Mouse (Mus musculus): ENCODE measurements around the gene Ssbp3. TPM values are rescaled to one million over a fixed set of nuclear protein-coding genes. Genes with fewer than 3 reads are reported as not detected.

Ssbp3 gene
- polyA plus RNA-seq, 1 experiment from 2014 or later, result 31.5 TPM

- Histone ChIP-seq H3K4me2 (ENCODE audit: low read depth, low read length) (no peak overlapping the region), H3K27ac (ENCODE audit: low read length) (no peak overlapping the region), H3K27me3 (ENCODE audit: control insufficient read depth, insufficient read depth, low read depth, low read length) (no peaks in the 10 kb centered on the region), H3K36me3 (ENCODE audit: control insufficient read depth, insufficient read depth) (no peaks in the 10 kb centered on the region), H3K9me3 (replicated peaks; ENCODE audit: control insufficient read depth, low read length) (no peaks in the 10 kb centered on the region), H3K4me1 (ENCODE audit: control insufficient read depth, low read depth, low read length) (peaks cover 13% of the 10 kb centered on the region), H3K4me3 (ENCODE audit: low read depth, low read length) (no peak overlapping the region), H3K9ac (ENCODE audit: low read depth, low read length) (no peak overlapping the region)
- no peak for ATAC-seq (ENCODE audit: low read depth)
- 72% methylated on average over 7 of the region's 7 CpGs for WGBS (ENCODE audit: insufficient replicate concordance)
Observed at GRCm38 (mm10) chr4:107019027-107019426, 108.5 kb downstream of the Ssbp3 start.

- Histone ChIP-seq H3K27me3 (ENCODE audit: control insufficient read depth, insufficient read depth, low read depth, low read length) (no peaks in the 10 kb centered on the region), H3K9me3 (replicated peaks; ENCODE audit: control insufficient read depth, low read length) (no peaks in the 10 kb centered on the region), H3K4me2 (ENCODE audit: low read depth, low read length) (no peak overlapping the region), H3K36me3 (ENCODE audit: control insufficient read depth, insufficient read depth) (no peaks in the 10 kb centered on the region), H3K9ac (ENCODE audit: low read depth, low read length) (no peak overlapping the region), H3K4me1 (ENCODE audit: control insufficient read depth, low read depth, low read length) (peaks cover 13% of the 10 kb centered on the region), H3K4me3 (ENCODE audit: low read depth, low read length) (no peak overlapping the region), H3K27ac (ENCODE audit: low read length) (no peak overlapping the region)
- 57% methylated on average over 5 of the region's 5 CpGs for WGBS (ENCODE audit: insufficient replicate concordance)
- no peak for ATAC-seq (ENCODE audit: low read depth)
Observed at GRCm38 (mm10) chr4:107020287-107021000, 109.9 kb downstream of the Ssbp3 start.

- H3K36me3 ChIP-seq (ENCODE audit: control insufficient read depth, insufficient read depth), result no peaks in the 10 kb centered on the region
- WGBS (ENCODE audit: insufficient replicate concordance), result 72% methylated on average over 3 of the region's 3 CpGs
- H3K4me2 ChIP-seq (ENCODE audit: low read depth, low read length), result no peak overlapping the region
- H3K9ac ChIP-seq (ENCODE audit: low read depth, low read length), result no peak overlapping the region
- no peaks in the 10 kb centered on the region for H3K9me3 ChIP-seq (replicated peaks; ENCODE audit: control insufficient read depth, low read length)
- no peaks in the 10 kb centered on the region for H3K27me3 ChIP-seq (ENCODE audit: control insufficient read depth, insufficient read depth, low read depth, low read length)
- H3K4me3 ChIP-seq (ENCODE audit: low read depth, low read length), result no peak overlapping the region
- no peak overlapping the region for H3K27ac ChIP-seq (ENCODE audit: low read length)
- H3K4me1 ChIP-seq (ENCODE audit: control insufficient read depth, low read depth, low read length), result peaks cover 11% of the 10 kb centered on the region
- ATAC-seq (ENCODE audit: low read depth), result no peak
Observed at GRCm38 (mm10) chr4:107021464-107021863, 111.0 kb downstream of the Ssbp3 start.

GRCm38 (mm10) chr4:107024899-107025298 lies 114.4 kb downstream of the Ssbp3 start:
- no peak for ATAC-seq (ENCODE audit: low read depth)
- Histone ChIP-seq H3K27me3 (ENCODE audit: control insufficient read depth, insufficient read depth, low read depth, low read length) (no peaks in the 10 kb centered on the region), H3K36me3 (ENCODE audit: control insufficient read depth, insufficient read depth) (0 out of 2 replicates have a peak, but pooled peaks cover 2% of the 10 kb centered on the region), H3K27ac (ENCODE audit: low read length) (no peak overlapping the region), H3K4me1 (ENCODE audit: control insufficient read depth, low read depth, low read length) (peaks cover 5% of the 10 kb centered on the region), H3K9me3 (replicated peaks; ENCODE audit: control insufficient read depth, low read length) (no peaks in the 10 kb centered on the region), H3K9ac (ENCODE audit: low read depth, low read length) (no peak overlapping the region), H3K4me3 (ENCODE audit: low read depth, low read length) (no peak overlapping the region), H3K4me2 (ENCODE audit: low read depth, low read length) (no peak overlapping the region)
- 81% methylated on average over 7 of the region's 7 CpGs for WGBS (ENCODE audit: insufficient replicate concordance)

GRCm38 (mm10) chr4:107025369-107025768 lies 114.9 kb downstream of the Ssbp3 start:
- H3K4me2 ChIP-seq (ENCODE audit: low read depth, low read length), result no peak overlapping the region
- no peak overlapping the region for H3K9ac ChIP-seq (ENCODE audit: low read depth, low read length)
- ATAC-seq (ENCODE audit: low read depth), result no peak
- no peak overlapping the region for H3K27ac ChIP-seq (ENCODE audit: low read length)
- peaks cover 2% of the 10 kb centered on the region; the same call in 1 of the 2 replicates for H3K36me3 ChIP-seq (ENCODE audit: control insufficient read depth, insufficient read depth)
- H3K4me3 ChIP-seq (ENCODE audit: low read depth, low read length), result no peak overlapping the region
- H3K9me3 ChIP-seq (replicated peaks; ENCODE audit: control insufficient read depth, low read length), result no peaks in the 10 kb centered on the region
- WGBS (ENCODE audit: insufficient replicate concordance), result 88% methylated on average over 5 of the region's 5 CpGs
- H3K4me1 ChIP-seq (ENCODE audit: control insufficient read depth, low read depth, low read length), result peaks cover 2% of the 10 kb centered on the region
- H3K27me3 ChIP-seq (ENCODE audit: control insufficient read depth, insufficient read depth, low read depth, low read length), result no peaks in the 10 kb centered on the region

- no peak for ATAC-seq (ENCODE audit: low read depth)
- 64% methylated on average over 8 of the region's 8 CpGs for WGBS (ENCODE audit: insufficient replicate concordance)
- Histone ChIP-seq H3K4me1 (ENCODE audit: control insufficient read depth, low read depth, low read length) (no peaks in the 10 kb centered on the region), H3K27ac (ENCODE audit: low read length) (no peak overlapping the region), H3K27me3 (ENCODE audit: control insufficient read depth, insufficient read depth, low read depth, low read length) (no peaks in the 10 kb centered on the region), H3K4me2 (ENCODE audit: low read depth, low read length) (no peak overlapping the region), H3K9ac (ENCODE audit: low read depth, low read length) (no peak overlapping the region), H3K36me3 (ENCODE audit: control insufficient read depth, insufficient read depth) (peaks cover 8% of the 10 kb centered on the region; the same call in 1 of the 2 replicates), H3K4me3 (ENCODE audit: low read depth, low read length) (no peak overlapping the region), H3K9me3 (replicated peaks; ENCODE audit: control insufficient read depth, low read length) (no peaks in the 10 kb centered on the region)
Observed at GRCm38 (mm10) chr4:107026451-107026850, 116.0 kb downstream of the Ssbp3 start.

- Histone ChIP-seq H3K27ac (ENCODE audit: low read length) (no peak overlapping the region), H3K9me3 (replicated peaks; ENCODE audit: control insufficient read depth, low read length) (no peaks in the 10 kb centered on the region), H3K36me3 (ENCODE audit: control insufficient read depth, insufficient read depth) (peaks cover 18% of the 10 kb centered on the region), H3K4me2 (ENCODE audit: low read depth, low read length) (no peak overlapping the region), H3K4me3 (ENCODE audit: low read depth, low read length) (no peak overlapping the region), H3K27me3 (ENCODE audit: control insufficient read depth, insufficient read depth, low read depth, low read length) (no peaks in the 10 kb centered on the region), H3K4me1 (ENCODE audit: control insufficient read depth, low read depth, low read length) (no peaks in the 10 kb centered on the region), H3K9ac (ENCODE audit: low read depth, low read length) (no peak overlapping the region)
- WGBS (ENCODE audit: insufficient replicate concordance), result 84% methylated on average over 4 of the region's 4 CpGs
- no peak for ATAC-seq (ENCODE audit: low read depth)
Observed at GRCm38 (mm10) chr4:107035689-107036088, 125.2 kb downstream of the Ssbp3 start.

DNA sequence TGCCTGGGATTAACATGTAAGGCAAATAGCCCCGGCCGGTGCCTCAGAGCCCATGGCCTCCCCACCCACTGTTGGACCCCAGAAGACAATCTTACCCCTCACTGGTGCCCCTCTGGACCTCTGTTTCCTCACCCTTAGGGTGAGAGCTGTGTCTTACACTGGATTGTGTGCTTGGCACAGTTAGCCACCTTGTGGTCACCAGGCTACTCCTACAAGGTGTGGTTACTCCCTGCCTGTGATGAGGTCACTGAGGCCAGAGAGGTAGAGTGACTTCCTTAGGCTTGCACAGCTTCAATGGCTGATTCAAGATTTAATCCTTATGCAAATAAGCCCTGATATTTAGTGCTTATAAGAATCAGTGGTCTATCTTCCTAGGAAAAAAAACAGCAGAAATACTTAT lies 126.5 kb downstream of the Ssbp3 start:
- H3K9me3 ChIP-seq (replicated peaks; ENCODE audit: control insufficient read depth, low read length), result no peaks in the 10 kb centered on the region
- H3K9ac ChIP-seq (ENCODE audit: low read depth, low read length), result no peak overlapping the region
- no peaks in the 10 kb centered on the region for H3K4me1 ChIP-seq (ENCODE audit: control insufficient read depth, low read depth, low read length)
- 83% methylated on average over 2 of the region's 2 CpGs for WGBS (ENCODE audit: insufficient replicate concordance)
- peaks cover 24% of the 10 kb centered on the region for H3K36me3 ChIP-seq (ENCODE audit: control insufficient read depth, insufficient read depth)
- H3K27me3 ChIP-seq (ENCODE audit: control insufficient read depth, insufficient read depth, low read depth, low read length), result no peaks in the 10 kb centered on the region
- no peak for ATAC-seq (ENCODE audit: low read depth)
- H3K4me3 ChIP-seq (ENCODE audit: low read depth, low read length), result no peak overlapping the region
- no peak overlapping the region for H3K27ac ChIP-seq (ENCODE audit: low read length)
- no peak overlapping the region for H3K4me2 ChIP-seq (ENCODE audit: low read depth, low read length)

DNA sequence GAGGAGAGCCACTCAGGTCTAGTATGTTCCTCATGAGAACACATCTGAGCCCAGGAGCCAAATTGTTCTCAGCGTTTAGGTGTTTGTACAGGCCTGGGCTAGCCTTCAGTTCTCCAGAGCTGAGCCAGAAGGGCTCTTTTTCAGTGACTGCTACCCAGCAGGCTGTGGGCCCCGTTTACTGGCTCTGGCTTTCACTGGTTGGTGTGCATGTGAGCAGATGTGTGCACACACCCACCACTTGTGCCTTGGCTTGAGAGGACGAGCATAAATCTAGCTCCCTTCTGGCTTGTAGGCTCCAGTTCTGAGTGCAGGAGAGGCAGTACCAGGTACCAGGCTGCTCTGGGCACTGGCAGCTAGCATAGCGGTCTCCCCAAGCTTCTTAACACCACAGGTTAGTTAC lies 127.8 kb downstream of the Ssbp3 start:
- no peak for ATAC-seq (ENCODE audit: low read depth)
- H3K36me3 ChIP-seq (ENCODE audit: control insufficient read depth, insufficient read depth), result peaks cover 24% of the 10 kb centered on the region

More for the DNA sequence above, 127.8 kb downstream of the Ssbp3 start:
- no peak overlapping the region for H3K4me3 ChIP-seq (ENCODE audit: low read depth, low read length)
- 74% methylated on average over 4 of the region's 4 CpGs for WGBS (ENCODE audit: insufficient replicate concordance)
- H3K9ac ChIP-seq (ENCODE audit: low read depth, low read length), result no peak overlapping the region
- no peak overlapping the region for H3K27ac ChIP-seq (ENCODE audit: low read length)
- H3K27me3 ChIP-seq (ENCODE audit: control insufficient read depth, insufficient read depth, low read depth, low read length), result no peaks in the 10 kb centered on the region
- no peaks in the 10 kb centered on the region for H3K4me1 ChIP-seq (ENCODE audit: control insufficient read depth, low read depth, low read length)
- no peaks in the 10 kb centered on the region for H3K9me3 ChIP-seq (replicated peaks; ENCODE audit: control insufficient read depth, low read length)
- H3K4me2 ChIP-seq (ENCODE audit: low read depth, low read length), result no peak overlapping the region

Data from liver, embryonic 16.5 days (tissue).